Mouse (Mus musculus): ENCODE results near the gene Exo5.

DNA sequence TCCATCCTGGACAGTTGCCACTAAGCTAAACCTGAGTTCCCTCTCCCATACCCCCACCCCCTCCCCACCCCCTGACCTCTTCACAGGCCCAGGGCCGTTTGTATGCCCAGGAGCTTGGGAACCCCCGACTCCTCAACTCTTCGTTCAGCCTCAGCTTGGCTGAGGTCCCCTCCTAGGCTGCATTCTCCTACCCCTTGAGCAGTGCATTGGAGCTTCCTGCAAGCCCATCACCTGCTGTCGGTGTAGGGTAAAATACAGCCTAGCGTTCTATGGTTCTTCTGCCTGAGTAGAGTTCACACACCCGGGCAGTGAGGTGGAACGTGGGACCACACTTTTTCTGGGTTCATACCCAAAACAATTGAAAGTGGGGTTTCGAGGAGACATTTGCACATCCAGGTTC lies 11.4 kb downstream of the Exo5 start:
- no peak for TF ChIP-seq CTCF (IDR thresholded peaks at IDR 0.05; ENCODE audit: borderline replicate concordance, insufficient read depth, low read depth, low read length)
- TF ChIP-seq POLR2A (IDR thresholded peaks at IDR 0.05; ENCODE audit: borderline replicate concordance, insufficient read depth, low read length), result no peak
